Mouse (Mus musculus) lung, postnatal 0 days (tissue): ENCODE measurements around the gene Adam19. TPM values are rescaled to one million over a fixed set of nuclear protein-coding genes. Genes with fewer than 3 reads are reported as not detected.

Experiments
- ATAC-seq: fragments of 200-750 bp; cut with Nextera tagmentation; 2 replicates; pipeline ENCODE4 v1.8.0; 2017; ENCODE audit warnings: moderate library complexity
- DNase-seq: peaks from one replicate; pipeline ENCODE4 v3.0.0-alpha.2; 2016; ENCODE audit warnings: low spot score
- H3K27ac ChIP-seq: fragments of 300-500 bp; sonication (generic); 2 replicates; pipeline ENCODE4 v1.5.1; 2014; ENCODE audit warnings: antibody characterized with exemption, mild to moderate bottlenecking, low read length, mixed read lengths
- H3K27me3 ChIP-seq: fragments of 300-500 bp; sonication (generic); replicated peaks from 2 replicates; pipeline ENCODE4 v1.6.1; 2014; ENCODE audit warnings: low read length, mixed read lengths; ENCODE audit not compliant: insufficient read depth
- H3K36me3 ChIP-seq: fragments of 300-500 bp; sonication (generic); 2 replicates; pipeline ENCODE4 v1.6.1; 2014; ENCODE audit warnings: low read length, mixed read lengths; ENCODE audit not compliant: insufficient read depth
- H3K4me1 ChIP-seq: fragments of 300-500 bp; sonication (generic); 2 replicates; pipeline ENCODE4 v1.6.1; 2014; ENCODE audit warnings: antibody characterized with exemption, low read depth, low read length, mixed read lengths; ENCODE audit not compliant: insufficient read depth
- H3K4me2 ChIP-seq: fragments of 300-500 bp; sonication (generic); replicated peaks from 2 replicates; pipeline ENCODE4 v1.6.1; 2014; ENCODE audit warnings: low read depth, mild to moderate bottlenecking, low read length, moderate library complexity, mixed read lengths
- H3K4me3 ChIP-seq: fragments of 300-500 bp; sonication (generic); 2 replicates; pipeline ENCODE4 v1.5.1; 2014; ENCODE audit warnings: low read depth, low read length
- H3K9ac ChIP-seq: fragments of 300-500 bp; sonication (generic); replicated peaks from 2 replicates; pipeline ENCODE4 v1.6.1; 2014; ENCODE audit warnings: low read depth, mild to moderate bottlenecking
- H3K9me3 ChIP-seq: fragments of 300-500 bp; sonication (generic); 2 replicates; pipeline ENCODE4 v1.6.1; 2016; ENCODE audit warnings: low read length, mixed read lengths
- CTCF ChIP-seq: IDR thresholded peaks from 2 replicates; pipeline ENCODE4 v1.5.1; 2016; ENCODE audit warnings: antibody characterized with exemption, mild to moderate bottlenecking
- EP300 ChIP-seq: IDR thresholded peaks from 2 replicates; pipeline ENCODE4 v1.6.1; 2016; ENCODE audit warnings: antibody characterized with exemption, mild to moderate bottlenecking, control low read depth
- WGBS: fragments of 180-500 bp; shearing (Covaris S2); extraction: QIAGEN DNeasy Blood & Tissue Kit; methylation state at CpG from one replicate; pipeline ENCODE4 v1.1.7; 2014; 5-methylcytosine and 5-hydroxymethylcytosine counted together
- polyA plus RNA-seq: library from polyadenylated mRNA; unstranded; fragments of >200 nt; fragmentation: Nextera tagmentation; extraction: Ambion mirVana; gene quantifications from 2 replicates; pipeline ENCODE4 v1.2.1, GENCODE M21; 2015

Adam19 gene
- 11.4 and 12.4 TPM in 2 replicates for polyA plus RNA-seq

GRCm38 (mm10) chr11:46055896-46056769 lies at the start of gene Adam19:
Adam19 (plus strand) TSS chr11:46055992.
- Histone ChIP-seq H3K9me3 (no peaks in the 10 kb centered on the region), H3K4me1 (peaks cover 3% of the 10 kb centered on the region; the same call in 1 of the 2 replicates), H3K9ac (peak within 1 kb of the TSS; percentile 83), H3K36me3 (no peaks in the 10 kb centered on the region), H3K27ac (peak within 1 kb of the TSS; percentile 81), H3K4me3 (peak within 1 kb of the TSS; percentile 66), H3K4me2 (peak within 1 kb of the TSS; percentile 72), H3K27me3 (no peaks in the 10 kb centered on the region)
- DNase-seq, result peak; percentile 79
- peak; percentile 77 for ATAC-seq
- WGBS, result 2% methylated on average over 49 of the region's 51 CpGs
- TF ChIP-seq CTCF (peak; percentile 37), EP300 (no peak)

- no peaks in the 10 kb centered on the region for H3K27me3 ChIP-seq
- no peaks in the 10 kb centered on the region for H3K36me3 ChIP-seq
- no peak for TF ChIP-seq EP300
- peak; percentile 85 for TF ChIP-seq CTCF
- H3K9me3 ChIP-seq, result no peaks in the 10 kb centered on the region
- no peaks in the 10 kb centered on the region for H3K4me1 ChIP-seq
- H3K4me2 ChIP-seq, result no peak overlapping the region
- ATAC-seq, result no peak
- 18% methylated on average over 6 of the region's 6 CpGs for WGBS
- no peak overlapping the region for H3K4me3 ChIP-seq
- DNase-seq, result peak; percentile 75
- no peak overlapping the region for H3K27ac ChIP-seq
- H3K9ac ChIP-seq, result no peak overlapping the region
Measured at GRCm38 (mm10) chr11:46016061-46016460, 39.7 kb upstream of the Adam19 start.

GRCm38 (mm10) chr11:46020246-46020645 lies 35.5 kb upstream of the Adam19 start:
- Histone ChIP-seq H3K9me3 (no peaks in the 10 kb centered on the region), H3K9ac (no peak overlapping the region), H3K4me3 (no peak overlapping the region), H3K27me3 (no peaks in the 10 kb centered on the region), H3K4me1 (no peaks in the 10 kb centered on the region), H3K36me3 (no peaks in the 10 kb centered on the region), H3K27ac (no peak overlapping the region), H3K4me2 (no peak overlapping the region)
- 57% methylated on average over 1 of the region's 1 CpGs for WGBS
- ATAC-seq (no peak), DNase-seq (no peak)
- TF ChIP-seq CTCF (no peak), EP300 (no peak)

- no peak overlapping the region for H3K4me3 ChIP-seq
- no peak overlapping the region for H3K27ac ChIP-seq
- no peaks in the 10 kb centered on the region for H3K36me3 ChIP-seq
- TF ChIP-seq EP300 (no peak), CTCF (no peak)
- no peaks in the 10 kb centered on the region for H3K27me3 ChIP-seq
- no peaks in the 10 kb centered on the region for H3K9me3 ChIP-seq
- no peaks in the 10 kb centered on the region for H3K4me1 ChIP-seq
- no peak overlapping the region for H3K9ac ChIP-seq
- H3K4me2 ChIP-seq, result no peak overlapping the region
- no peak for DNase-seq
- ATAC-seq, result no peak
Measured at GRCm38 (mm10) chr11:46021850-46022249, 33.9 kb upstream of the Adam19 start.

DNA sequence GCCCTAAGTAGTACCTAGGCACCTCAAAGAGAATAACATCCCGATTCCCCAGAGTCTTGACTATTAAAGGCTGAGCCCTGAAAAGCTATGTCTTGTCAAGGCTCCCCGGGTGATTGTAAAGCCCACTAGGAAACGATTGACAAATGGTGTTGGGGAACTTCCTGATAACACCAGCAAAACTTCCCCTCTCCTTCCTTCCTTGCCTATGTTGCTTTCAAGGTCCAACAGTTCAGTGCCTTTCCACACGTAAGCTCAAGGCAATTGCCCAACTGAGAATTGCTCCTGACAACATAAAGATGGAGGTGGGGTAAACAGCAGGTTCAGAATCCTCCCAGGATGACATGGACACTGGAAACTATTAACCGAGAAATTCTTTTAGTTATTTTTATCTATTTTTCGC lies 32.8 kb upstream of the Adam19 start:
- Histone ChIP-seq H3K27me3 (no peaks in the 10 kb centered on the region), H3K9ac (no peak overlapping the region), H3K4me3 (no peak overlapping the region), H3K9me3 (no peaks in the 10 kb centered on the region), H3K36me3 (no peaks in the 10 kb centered on the region), H3K27ac (no peak overlapping the region), H3K4me2 (no peak overlapping the region), H3K4me1 (no peaks in the 10 kb centered on the region)
- DNase-seq (no peak), ATAC-seq (no peak)
- WGBS, result 66% methylated on average over 6 of the region's 6 CpGs
- TF ChIP-seq CTCF (no peak), EP300 (no peak)

DNA sequence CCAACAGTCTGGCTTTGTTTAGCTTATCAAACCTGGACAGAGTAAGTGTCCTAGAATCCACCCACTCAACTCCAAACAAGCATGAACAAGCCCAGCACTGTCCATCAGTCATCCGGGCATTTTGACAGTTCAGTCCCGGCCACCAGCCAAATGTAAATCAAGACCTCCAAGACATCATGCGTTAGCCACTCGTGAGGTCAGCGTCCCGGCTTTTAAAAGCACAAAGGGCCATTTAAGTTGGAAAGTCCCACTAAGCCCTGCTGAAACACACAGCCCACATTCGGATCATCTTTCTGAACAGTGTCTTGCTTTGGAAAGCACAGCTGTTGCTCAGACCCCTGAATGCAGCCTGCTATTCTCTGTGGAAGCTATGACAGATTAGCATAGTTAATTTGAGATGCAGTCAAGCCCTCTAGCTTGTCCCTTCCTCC lies 29.8 kb upstream of the Adam19 start:
- ATAC-seq (peak; percentile 83), DNase-seq (peak; percentile 50)
- H3K4me2 ChIP-seq, result no peak overlapping the region
- H3K4me3 ChIP-seq, result no peak overlapping the region
- 5% methylated on average over 7 of the region's 7 CpGs for WGBS
- H3K27ac ChIP-seq, result no peak overlapping the region
- H3K4me1 ChIP-seq, result no peaks in the 10 kb centered on the region
- H3K9ac ChIP-seq, result no peak overlapping the region
- TF ChIP-seq EP300, result 0 out of 2 replicates have a peak, but pooled peaks have one; percentile 3
- TF ChIP-seq CTCF, result no peak
- H3K9me3 ChIP-seq, result no peaks in the 10 kb centered on the region
- no peaks in the 10 kb centered on the region for H3K27me3 ChIP-seq
- no peaks in the 10 kb centered on the region for H3K36me3 ChIP-seq
